Mouse (Mus musculus) lung, embryonic 16.5 days (tissue): ENCODE results near the gene Cldn2. TPM values are rescaled to one million over a fixed set of nuclear protein-coding genes. Genes with fewer than 3 reads are reported as not detected.

Experiments used
- ATAC-seq: fragments of 200-750 bp; cut with Nextera tagmentation; 2 replicates; pipeline ENCODE4 v1.8.0; 2017; ENCODE audit warnings: low read depth, mild to moderate bottlenecking, moderate library complexity
- H3K27ac ChIP-seq: fragments of 300-500 bp; sonication (generic); 2 replicates; pipeline ENCODE4 v1.5.1; 2014; ENCODE audit warnings: mild to moderate bottlenecking, control low read depth, low read length
- H3K27me3 ChIP-seq: fragments of 300-500 bp; sonication (generic); 2 replicates; pipeline ENCODE4 v1.6.1; 2014; ENCODE audit warnings: low read depth, low read length, mixed read lengths; ENCODE audit not compliant: control insufficient read depth, insufficient read depth
- H3K36me3 ChIP-seq: fragments of 300-500 bp; sonication (generic); 2 replicates; pipeline ENCODE4 v1.6.1; 2014; ENCODE audit warnings: low read length; ENCODE audit not compliant: control insufficient read depth, insufficient read depth
- H3K4me1 ChIP-seq: fragments of 300-500 bp; sonication (generic); replicated peaks from 2 replicates; pipeline ENCODE4 v1.6.1; 2014; ENCODE audit warnings: low read length, mixed read lengths; ENCODE audit not compliant: control insufficient read depth, insufficient read depth
- H3K4me2 ChIP-seq: fragments of 300-500 bp; sonication (generic); 2 replicates; pipeline ENCODE4 v1.6.1; 2014; ENCODE audit warnings: low read depth, low read length, control low read depth
- H3K4me3 ChIP-seq: fragments of 300-500 bp; sonication (generic); 2 replicates; pipeline ENCODE4 v1.5.1; 2014; ENCODE audit warnings: mild to moderate bottlenecking, low read length, control low read depth
- H3K9ac ChIP-seq: fragments of 300-500 bp; sonication (generic); 2 replicates; pipeline ENCODE4 v1.6.1; 2014; ENCODE audit warnings: low read length, control low read depth
- H3K9me3 ChIP-seq: fragments of 300-500 bp; sonication (generic); 2 replicates; pipeline ENCODE4 v1.6.1; 2016; ENCODE audit warnings: low read length; ENCODE audit not compliant: control insufficient read depth
- WGBS: fragments of 180-500 bp; shearing (Covaris S2); extraction: QIAGEN DNeasy Blood & Tissue Kit; methylation state at CpG from one replicate; pipeline ENCODE4 v1.1.7; 2014; 5-methylcytosine and 5-hydroxymethylcytosine counted together
- polyA plus RNA-seq: library from polyadenylated mRNA; unstranded; fragments of >200 nt; fragmentation: Nextera tagmentation; extraction: Ambion mirVana; gene quantifications from 2 replicates; pipeline ENCODE4 v1.2.1, GENCODE M21; 2015

The Cldn2 gene
- polyA plus RNA-seq, 1 experiment from 2014 or later: 0.29 TPM

DNA sequence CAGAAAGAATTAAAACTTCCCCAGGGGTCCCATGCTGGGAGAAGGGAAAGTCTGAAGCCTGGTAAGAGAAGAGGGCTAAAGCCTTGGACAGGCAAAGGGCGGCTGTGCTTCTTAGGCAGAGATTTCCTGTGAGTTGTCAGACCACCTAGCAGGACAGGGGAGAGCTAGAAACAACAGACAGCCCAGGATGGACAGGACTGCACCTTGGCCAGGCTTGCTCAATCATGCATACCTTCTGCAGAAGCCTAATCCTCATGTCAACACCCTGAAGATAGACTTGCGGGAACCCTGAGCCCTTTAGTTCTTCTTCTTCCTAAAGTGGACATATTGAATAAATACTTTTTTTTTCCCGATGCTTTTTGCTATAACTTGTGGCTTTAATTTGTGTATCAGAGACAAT is 675 bp upstream of the Cldn2 start:
- no peak for ATAC-seq
- no peaks in the 10 kb centered on the region for H3K4me1 ChIP-seq
- H3K4me3 ChIP-seq: no peak overlapping the region
- H3K9ac ChIP-seq: no peak overlapping the region
- no peaks in the 10 kb centered on the region for H3K36me3 ChIP-seq
- 77% methylated on average over 3 of the region's 3 CpGs for WGBS
- H3K27me3 ChIP-seq: peaks cover 2% of the 10 kb centered on the region; the same call in 1 of the 2 replicates
- no peak overlapping the region for H3K27ac ChIP-seq
- no peak overlapping the region for H3K4me2 ChIP-seq
- no peaks in the 10 kb centered on the region for H3K9me3 ChIP-seq

- no peak overlapping the region for H3K27ac ChIP-seq
- WGBS: 63% methylated on average over 2 of the region's 2 CpGs
- no peak overlapping the region for H3K9ac ChIP-seq
- no peak overlapping the region for H3K4me3 ChIP-seq
- no peaks in the 10 kb centered on the region for H3K36me3 ChIP-seq
- H3K9me3 ChIP-seq: no peaks in the 10 kb centered on the region
- H3K27me3 ChIP-seq: no peaks in the 10 kb centered on the region
- ATAC-seq: no peak
- no peak overlapping the region for H3K4me2 ChIP-seq
- no peaks in the 10 kb centered on the region for H3K4me1 ChIP-seq
Measured at GRCm38 (mm10) chrX:139803028-139803427, 2.4 kb downstream of the Cldn2 start.

DNA sequence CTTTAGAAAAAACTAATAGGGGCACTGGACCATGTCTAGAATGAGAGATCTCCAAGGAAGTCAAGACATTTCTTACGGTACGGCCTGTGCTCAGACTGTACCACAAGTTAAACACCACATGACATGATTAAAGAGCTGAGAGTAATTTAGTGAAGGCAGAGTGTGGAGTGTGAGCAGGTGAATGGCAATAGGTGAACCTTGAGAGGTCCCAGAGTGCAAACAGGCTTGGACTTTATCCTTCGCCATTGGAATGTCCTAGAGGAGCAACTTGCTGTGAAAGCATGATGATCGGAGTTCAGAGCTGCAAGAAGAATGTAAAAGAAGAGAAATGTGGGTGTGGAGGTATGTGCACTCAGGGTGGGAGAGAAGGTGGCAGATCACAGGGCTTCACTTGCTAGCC is 5.3 kb downstream of the Cldn2 start:
- Histone ChIP-seq H3K9me3 (no peaks in the 10 kb centered on the region), H3K9ac (no peak overlapping the region), H3K4me2 (no peak overlapping the region), H3K36me3 (no peaks in the 10 kb centered on the region), H3K4me3 (no peak overlapping the region), H3K27me3 (no peaks in the 10 kb centered on the region), H3K27ac (no peak overlapping the region), H3K4me1 (no peaks in the 10 kb centered on the region)
- no peak for ATAC-seq
- 73% methylated on average over 4 of the region's 4 CpGs for WGBS

DNA sequence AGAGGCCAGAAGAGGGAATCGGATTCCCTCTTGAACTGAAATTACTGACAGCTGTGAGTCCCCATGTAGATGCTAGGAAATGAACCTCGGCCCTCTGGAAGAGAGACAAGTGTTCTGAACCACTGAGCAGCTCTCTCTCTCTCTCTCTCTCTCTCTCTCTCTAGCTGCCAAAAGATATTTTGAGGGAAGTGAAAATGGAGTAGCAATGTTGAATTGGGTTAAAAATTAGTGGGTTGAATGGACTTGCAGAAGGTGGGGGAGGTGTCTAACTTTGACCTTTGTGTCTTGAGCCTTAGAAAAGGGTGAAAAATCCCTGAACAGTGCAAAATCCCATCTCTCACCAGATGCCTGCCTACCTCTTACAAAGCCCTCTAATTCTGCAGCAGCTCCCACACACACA is 6.8 kb downstream of the Cldn2 start:
- Histone ChIP-seq H3K4me2 (no peak overlapping the region), H3K9me3 (no peaks in the 10 kb centered on the region), H3K27me3 (no peaks in the 10 kb centered on the region), H3K9ac (no peak overlapping the region), H3K4me3 (no peak overlapping the region), H3K4me1 (no peaks in the 10 kb centered on the region), H3K27ac (no peak overlapping the region), H3K36me3 (no peaks in the 10 kb centered on the region)
- no peak for ATAC-seq
- 74% methylated on average over 2 of the region's 2 CpGs for WGBS

GRCm38 (mm10) chrX:139808085-139808484 is 7.5 kb downstream of the Cldn2 start:
- Histone ChIP-seq H3K9me3 (no peaks in the 10 kb centered on the region), H3K27ac (no peak overlapping the region), H3K4me3 (no peak overlapping the region), H3K4me1 (no peaks in the 10 kb centered on the region), H3K36me3 (no peaks in the 10 kb centered on the region), H3K9ac (no peak overlapping the region), H3K4me2 (no peak overlapping the region), H3K27me3 (no peaks in the 10 kb centered on the region)
- no peak for ATAC-seq
- WGBS: 40% methylated on average over 4 of the region's 4 CpGs

DNA sequence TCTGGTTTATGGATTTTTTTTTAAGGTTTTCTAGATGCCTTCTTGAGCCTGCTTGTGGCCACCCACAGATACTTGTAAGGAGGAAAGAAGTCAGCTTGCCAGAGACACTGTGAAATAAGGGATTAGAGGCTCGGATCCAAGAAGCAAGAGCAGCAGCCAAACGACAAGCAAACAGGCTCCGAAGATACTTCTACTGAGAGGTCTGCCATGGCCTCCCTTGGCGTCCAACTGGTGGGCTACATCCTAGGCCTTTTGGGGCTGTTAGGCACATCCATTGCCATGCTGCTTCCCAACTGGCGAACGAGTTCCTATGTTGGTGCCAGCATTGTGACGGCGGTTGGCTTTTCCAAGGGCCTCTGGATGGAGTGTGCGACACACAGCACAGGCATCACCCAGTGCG is 7.9 kb downstream of the Cldn2 start:
- Histone ChIP-seq H3K9ac (no peak overlapping the region), H3K4me2 (no peak overlapping the region)
- WGBS: 87% methylated on average over 10 of the region's 10 CpGs

GRCm38 (mm10) chrX:139812636-139813298 is 12.1 kb downstream of the Cldn2 start:
- H3K4me1 ChIP-seq: no peaks in the 10 kb centered on the region
- ATAC-seq: no peak
- no peak overlapping the region for H3K27ac ChIP-seq

More for the DNA sequence above, 7.9 kb downstream of the Cldn2 start:
- Histone ChIP-seq H3K27me3 (no peaks in the 10 kb centered on the region), H3K9me3 (no peaks in the 10 kb centered on the region), H3K36me3 (no peaks in the 10 kb centered on the region), H3K27ac (no peak overlapping the region), H3K4me3 (no peak overlapping the region), H3K4me1 (no peaks in the 10 kb centered on the region)
- no peak for ATAC-seq

DNA sequence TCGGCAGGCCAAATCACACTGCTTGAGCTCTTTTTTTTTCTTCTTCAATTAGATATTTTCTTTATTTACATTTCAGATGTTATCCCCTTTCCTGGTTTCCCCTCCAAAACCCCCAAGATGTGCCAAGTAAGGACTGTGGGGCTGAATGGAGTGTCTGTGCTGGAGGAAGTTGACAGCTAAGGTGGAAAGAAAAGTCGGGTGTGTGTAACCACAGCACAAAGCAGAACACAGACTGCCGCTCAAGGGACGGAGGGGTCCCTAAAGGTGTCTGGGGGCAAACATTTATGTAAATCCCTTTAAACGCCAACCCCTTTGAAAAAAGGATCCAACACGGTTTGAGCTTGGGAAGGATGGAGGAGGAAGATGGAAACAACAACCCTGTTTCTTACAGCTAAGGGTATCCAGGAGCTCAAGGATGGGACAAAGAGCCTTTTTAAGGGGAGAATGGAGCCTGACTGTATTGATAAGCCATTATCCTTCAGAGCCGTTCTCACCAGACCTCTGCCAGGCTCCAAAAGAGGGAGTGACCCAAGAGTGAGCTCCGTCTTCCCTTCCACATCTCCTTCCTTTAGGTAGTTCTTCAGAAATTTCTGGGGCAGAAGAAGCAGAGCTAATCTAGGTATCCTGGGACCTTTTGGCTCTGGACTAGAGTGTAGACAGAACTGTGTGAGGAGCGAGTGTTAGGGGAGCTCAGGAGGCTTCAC is 12.8 kb downstream of the Cldn2 start:
- Histone ChIP-seq H3K36me3 (no peaks in the 10 kb centered on the region), H3K27me3 (no peaks in the 10 kb centered on the region), H3K9me3 (no peaks in the 10 kb centered on the region), H3K4me3 (no peak overlapping the region), H3K27ac (no peak overlapping the region), H3K4me2 (no peak overlapping the region), H3K9ac (no peak overlapping the region), H3K4me1 (no peaks in the 10 kb centered on the region)
- 65% methylated on average over 9 of the region's 9 CpGs for WGBS
- no peak for ATAC-seq

More at GRCm38 (mm10) chrX:139812636-139813298, 12.1 kb downstream of the Cldn2 start:
- no peaks in the 10 kb centered on the region for H3K9me3 ChIP-seq
- no peaks in the 10 kb centered on the region for H3K27me3 ChIP-seq
- no peaks in the 10 kb centered on the region for H3K36me3 ChIP-seq
- no peak overlapping the region for H3K4me3 ChIP-seq
- H3K4me2 ChIP-seq: no peak overlapping the region
- no peak overlapping the region for H3K9ac ChIP-seq
- 58% methylated on average over 3 of the region's 3 CpGs for WGBS

- 71% methylated on average over 8 of the region's 8 CpGs for WGBS
- no peaks in the 10 kb centered on the region for H3K36me3 ChIP-seq
- no peaks in the 10 kb centered on the region for H3K4me1 ChIP-seq
- ATAC-seq: no peak
- no peaks in the 10 kb centered on the region for H3K27me3 ChIP-seq
- no peak overlapping the region for H3K4me2 ChIP-seq
- no peaks in the 10 kb centered on the region for H3K9me3 ChIP-seq
- no peak overlapping the region for H3K27ac ChIP-seq
- H3K9ac ChIP-seq: no peak overlapping the region
- no peak overlapping the region for H3K4me3 ChIP-seq
Measured at GRCm38 (mm10) chrX:139814018-139814635, 13.5 kb downstream of the Cldn2 start.
